Mouse (Mus musculus): ENCODE results near the gene Mgea5.

Mgea5 gene

GRCm38 (mm10) chr19:45747028-45747867, 36.4 kb downstream of the Mgea5 start:
- DNase-seq (ENCODE audit: low spot score), result peak; percentile 49

- no peak for DNase-seq (ENCODE audit: low spot score)
Observed at GRCm38 (mm10) chr19:45746153-45747020, 37.2 kb downstream of the Mgea5 start.

GRCm38 (mm10) chr19:45745344-45746152, 38.1 kb downstream of the Mgea5 start:
- no peak for DNase-seq (ENCODE audit: low spot score)

DNA sequence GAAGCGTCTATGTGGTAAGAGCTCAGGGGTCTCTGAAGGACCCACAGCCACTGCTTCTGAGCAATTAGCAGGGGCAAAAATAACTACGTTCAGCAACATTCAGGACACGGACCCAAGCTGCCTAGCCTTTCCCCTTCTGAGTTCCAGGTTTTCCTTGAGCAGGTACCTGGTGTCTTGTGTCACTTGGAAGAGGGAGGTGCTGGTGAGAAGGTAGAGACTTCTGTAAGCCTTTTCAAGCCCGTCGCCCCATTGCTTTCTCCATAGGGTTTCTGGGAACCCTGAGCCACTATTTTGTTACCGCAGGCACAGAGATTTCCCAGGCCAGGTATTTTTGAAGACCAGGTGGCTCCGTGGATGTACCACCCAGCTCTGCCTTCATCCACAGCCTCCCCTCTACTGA, 40.0 kb downstream of the Mgea5 start:
- DNase-seq (ENCODE audit: low spot score), result no peak

DNA sequence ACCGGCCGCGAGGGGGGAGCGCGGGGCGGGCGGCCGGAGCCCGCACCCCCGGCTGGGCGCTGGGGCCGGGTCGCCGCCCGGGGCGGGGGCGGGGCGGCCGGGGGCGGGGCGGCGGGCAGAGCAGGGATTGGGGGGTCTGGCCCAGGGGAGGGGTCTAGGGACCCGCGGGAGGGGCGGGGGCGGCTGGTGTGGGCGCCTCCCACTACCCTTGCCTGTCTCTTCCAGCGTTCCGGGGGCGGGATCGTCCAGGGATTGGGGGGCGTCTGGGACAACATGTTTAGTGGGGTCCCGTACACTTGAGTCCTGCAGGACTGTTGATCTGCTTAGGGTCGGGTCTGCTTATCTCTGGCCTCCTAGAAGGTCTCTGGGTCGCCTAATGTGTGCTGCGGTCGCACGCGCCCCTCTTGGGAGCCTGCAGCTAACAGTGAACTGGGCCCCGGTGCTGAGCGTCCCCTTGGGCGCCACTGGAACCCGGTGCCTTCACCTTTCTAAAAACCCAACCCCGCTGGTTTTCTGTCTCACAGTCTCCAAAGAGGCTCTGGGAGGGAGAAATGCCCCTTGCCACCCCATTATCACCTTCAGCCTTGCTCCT, 40.6 kb downstream of the Mgea5 start:
- DNase-seq (ENCODE audit: low spot score), result no peak

DNA sequence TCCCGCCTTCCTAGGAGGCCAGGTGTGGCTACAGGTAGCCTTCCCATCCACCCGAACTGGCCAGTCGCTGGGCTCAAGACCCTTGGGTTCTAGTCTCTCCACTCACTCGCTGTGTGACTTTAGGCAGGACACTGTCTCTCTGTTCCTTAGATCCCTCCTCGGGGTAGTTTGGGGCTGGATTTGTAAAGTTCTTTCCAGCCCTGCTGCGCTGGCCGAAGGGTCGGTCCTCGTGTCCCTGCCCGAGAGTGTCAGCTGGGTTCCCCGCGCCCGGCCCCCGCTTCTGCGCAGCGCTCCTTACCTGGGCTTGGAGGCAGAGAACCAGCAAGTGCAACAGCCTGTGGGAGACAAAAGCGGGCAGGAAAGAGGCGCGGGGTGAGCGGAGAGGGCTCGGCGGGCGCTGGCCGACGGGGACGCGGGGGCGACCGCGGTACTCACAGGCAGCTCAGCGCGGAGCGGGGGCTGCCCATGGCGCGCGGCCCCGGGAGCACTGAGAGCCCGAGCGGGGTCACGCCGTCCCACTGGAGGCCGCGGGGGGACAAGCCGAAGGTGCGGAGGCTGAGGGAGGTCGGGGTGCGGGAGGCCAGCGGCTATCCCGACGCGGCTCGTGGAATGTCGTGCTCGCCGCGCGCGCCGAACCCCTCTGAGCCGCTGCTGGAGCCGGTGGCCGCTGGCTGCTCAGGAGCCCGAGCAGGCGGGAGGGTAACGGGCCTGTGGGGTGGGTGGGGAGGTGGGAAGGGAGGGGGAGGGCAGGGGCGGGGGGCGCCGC, 41.2 kb downstream of the Mgea5 start, which contains the start of gene Fgf8:
Gene Fgf8, minus strand, starts transcription at position 698 of the 766 bp plus-strand sequence.
- no peak for DNase-seq (ENCODE audit: low spot score)

GRCm38 (mm10) chr19:45741431-45742217, 42.0 kb downstream of the Mgea5 start:
- no peak for DNase-seq (ENCODE audit: low spot score)

DNA sequence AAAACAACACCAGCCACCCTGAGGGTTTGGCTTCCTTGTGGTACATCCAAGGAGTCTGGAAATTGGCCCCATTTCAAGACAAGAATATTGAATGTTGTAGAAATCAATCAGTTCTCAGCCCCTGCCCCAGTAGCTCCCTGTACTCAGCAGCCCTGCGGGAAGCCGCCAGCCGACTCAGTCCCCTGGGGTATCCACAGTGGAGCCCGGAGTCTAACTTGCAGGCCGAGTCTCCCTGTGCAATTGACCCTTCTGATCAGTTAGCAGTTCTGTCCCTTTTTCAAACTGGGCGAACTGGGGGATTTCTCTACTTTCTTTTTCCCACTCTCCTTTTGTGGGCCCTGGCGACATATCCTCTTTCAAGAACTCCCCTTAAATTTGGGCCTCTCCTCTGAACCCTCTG, 42.8 kb downstream of the Mgea5 start:
- no peak for DNase-seq (ENCODE audit: low spot score)

DNA sequence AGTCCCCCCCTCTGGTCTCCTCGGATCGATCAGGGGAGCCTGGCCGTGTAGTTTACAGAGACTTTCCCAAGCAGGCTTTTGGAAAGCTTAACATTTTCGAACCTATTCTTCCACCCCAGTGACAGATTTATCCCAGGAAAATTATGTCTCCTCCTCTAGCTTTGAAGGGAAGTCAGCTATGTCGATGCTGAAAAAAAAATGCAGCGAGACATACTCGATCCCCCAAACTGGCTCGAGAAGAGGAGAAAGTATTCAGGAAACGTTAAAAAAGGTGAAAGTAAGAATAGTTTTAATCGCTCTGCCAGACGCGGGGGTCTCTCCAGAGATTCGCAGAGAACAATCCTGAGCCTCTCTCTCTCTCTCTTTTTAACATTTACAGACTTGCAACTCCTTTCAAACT, 43.4 kb downstream of the Mgea5 start:
- DNase-seq (ENCODE audit: low spot score), result no peak

GRCm38 (mm10) chr19:45738521-45738920, 45.1 kb downstream of the Mgea5 start:
- no peak for DNase-seq (ENCODE audit: low spot score)

DNA sequence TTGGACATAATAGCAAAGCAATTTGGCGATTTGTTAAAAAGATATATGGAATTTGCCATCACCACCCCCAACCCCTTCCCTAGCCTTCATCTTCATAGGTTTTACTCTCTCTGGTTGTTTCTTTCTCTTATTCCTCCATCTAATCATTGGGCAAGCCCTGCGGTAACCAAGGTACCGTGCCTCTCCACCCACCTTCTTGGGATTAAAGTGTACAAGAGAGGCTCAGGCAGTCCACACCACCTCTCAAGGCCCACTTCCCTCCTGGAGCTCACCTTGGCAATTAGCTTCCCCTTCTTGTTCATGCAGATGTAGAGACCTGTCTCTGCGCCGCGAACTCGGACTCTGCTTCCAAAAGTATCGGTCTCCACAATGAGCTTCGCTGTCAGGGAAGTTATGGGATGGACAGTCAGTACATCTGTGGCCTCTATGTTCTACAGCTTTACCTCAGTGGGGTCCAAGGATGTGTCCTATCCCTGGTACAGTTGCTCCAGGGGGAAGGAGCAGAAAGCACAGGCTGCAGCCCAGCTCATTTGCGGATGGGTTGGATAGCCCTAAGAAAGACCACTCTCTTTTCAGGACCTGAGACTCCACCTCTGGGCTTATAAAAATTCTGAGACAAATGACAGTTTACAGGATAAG, 45.7 kb downstream of the Mgea5 start:
- DNase-seq (ENCODE audit: low spot score), result no peak

- DNase-seq (ENCODE audit: low spot score), result no peak
Observed at GRCm38 (mm10) chr19:45737208-45737845, 46.3 kb downstream of the Mgea5 start.

DNA sequence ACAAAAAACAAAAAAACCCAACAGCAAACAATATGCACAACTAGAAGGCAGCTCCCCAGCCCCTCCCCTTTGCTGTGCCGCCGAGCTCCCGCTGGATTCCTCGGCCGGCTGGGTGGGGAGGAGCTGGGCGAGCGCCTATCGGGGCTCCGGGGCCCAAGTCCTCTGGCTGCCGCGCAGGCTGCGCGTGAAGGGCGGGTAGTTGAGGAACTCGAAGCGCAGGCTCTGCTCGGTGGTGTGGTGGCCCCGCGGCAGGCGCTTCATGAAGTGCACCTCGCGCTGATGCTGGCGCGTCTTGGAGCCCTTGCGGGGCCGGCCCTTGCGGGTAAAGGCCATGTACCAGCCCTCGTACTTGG, 46.8 kb downstream of the Mgea5 start:
- no peak for DNase-seq (ENCODE audit: low spot score)

GRCm38 (mm10) chr19:45736241-45736640, 47.4 kb downstream of the Mgea5 start:
- no peak for DNase-seq (ENCODE audit: low spot score)

DNA sequence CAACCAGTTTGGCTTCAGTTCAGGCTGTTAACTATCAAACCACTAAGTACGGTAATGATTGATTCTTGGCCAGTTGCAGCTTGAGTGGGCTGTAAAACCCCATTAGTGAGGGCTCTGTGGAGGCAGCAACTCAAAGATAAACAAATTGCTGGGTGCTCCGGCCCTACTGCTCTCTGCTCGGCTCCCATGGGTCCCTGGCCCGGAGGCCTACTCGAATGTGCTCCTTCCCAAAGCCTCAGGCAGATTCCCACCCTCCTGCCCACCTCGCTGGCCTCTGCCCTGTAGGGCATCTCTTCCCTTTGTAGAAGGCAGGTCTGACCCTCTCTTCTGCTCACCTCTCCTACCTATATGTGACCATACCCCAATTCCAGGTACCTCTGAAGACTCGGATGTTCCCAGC, 48.9 kb downstream of the Mgea5 start:
- no peak for DNase-seq (ENCODE audit: low spot score)

- DNase-seq (ENCODE audit: low spot score), result no peak
Observed at GRCm38 (mm10) chr19:45734191-45734590, 49.4 kb downstream of the Mgea5 start.

DNA sequence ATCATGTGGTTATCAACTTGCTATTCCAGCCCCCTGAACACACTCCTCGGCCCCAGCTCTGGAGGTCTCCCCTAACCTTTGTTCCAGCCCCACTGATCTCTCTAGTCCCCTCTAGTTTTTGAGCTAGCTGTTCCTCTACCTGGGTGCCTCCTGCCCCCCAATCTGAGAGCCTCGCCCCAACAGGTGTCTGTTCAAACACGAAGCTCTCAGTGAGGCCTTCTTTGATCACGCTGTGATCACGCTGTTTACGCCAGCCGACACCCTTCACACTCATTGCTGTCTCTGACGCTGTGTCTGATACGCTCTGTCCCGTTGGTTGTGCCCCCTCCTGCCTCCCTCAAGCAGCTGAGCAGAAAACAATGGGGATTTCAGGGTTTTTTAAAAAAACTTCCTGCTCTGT, 50.1 kb downstream of the Mgea5 start:
- DNase-seq (ENCODE audit: low spot score), result no peak

DNA sequence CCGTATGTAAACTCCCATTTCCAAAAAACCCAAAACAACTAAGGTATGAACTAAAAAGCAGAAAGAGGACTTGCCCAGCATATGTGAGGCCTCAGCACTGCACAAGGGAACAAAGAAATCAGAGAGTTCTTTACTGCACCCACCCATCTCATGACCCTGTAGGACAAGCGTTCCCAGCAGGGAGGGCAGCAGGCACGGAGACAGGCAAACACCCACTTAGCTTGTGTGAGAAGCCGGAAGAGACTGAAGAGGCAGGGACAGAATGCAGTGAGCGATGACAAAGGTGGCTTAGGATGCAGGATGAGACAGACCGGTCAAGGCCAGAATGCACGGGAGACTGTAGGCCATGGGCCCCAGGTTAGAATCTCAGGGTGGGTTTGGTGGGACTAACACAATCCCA, 52.0 kb downstream of the Mgea5 start:
- DNase-seq (ENCODE audit: low spot score), result no peak

DNA sequence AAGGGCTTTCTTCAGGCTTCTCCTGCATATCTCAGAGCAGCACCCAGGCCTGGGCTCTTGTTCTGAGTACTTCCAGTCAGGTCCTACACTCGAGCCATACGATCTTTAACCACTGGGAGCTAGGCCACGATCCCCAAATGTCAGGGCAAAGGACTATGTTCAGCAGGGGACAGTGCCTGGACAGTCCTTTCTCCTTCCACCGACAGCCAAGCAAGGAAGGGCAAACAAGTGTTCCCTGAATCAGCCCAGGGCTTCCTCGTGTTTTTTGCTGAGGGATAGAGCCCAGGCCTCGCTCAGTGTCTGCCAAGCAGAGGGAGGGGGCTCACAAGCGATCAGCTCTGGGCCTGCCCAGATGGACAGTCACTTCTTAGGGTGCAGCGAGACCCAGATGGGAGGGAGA, 53.6 kb downstream of the Mgea5 start:
- DNase-seq (ENCODE audit: low spot score), result no peak
